Mouse (Mus musculus): ENCODE measurements around the gene Camta1. TPM values are rescaled to one million over a fixed set of nuclear protein-coding genes. Genes with fewer than 3 reads are reported as not detected.

Gene Camta1
- total RNA-seq, 2 experiments from 2014 or later: 194 to 203 TPM

DNA sequence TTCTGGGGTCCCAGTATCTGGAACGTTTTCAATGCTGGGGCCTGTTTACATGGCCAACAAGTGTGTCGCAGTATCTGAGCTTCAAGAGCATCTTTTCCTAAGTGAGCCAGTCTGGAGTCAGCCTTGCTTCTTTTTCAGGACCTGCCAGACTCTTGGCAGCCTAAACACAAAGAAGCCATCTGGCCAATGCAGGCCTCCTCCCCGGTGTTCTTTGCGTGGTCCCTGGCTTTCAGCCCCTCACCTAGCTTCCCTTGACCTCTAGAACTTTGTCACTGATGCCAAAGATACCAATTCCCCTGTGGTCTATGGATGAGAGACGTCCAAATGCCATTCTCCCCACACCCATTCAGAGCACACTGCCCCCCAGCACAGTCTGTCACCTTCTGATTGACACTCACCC is 289.0 kb downstream of the Camta1 start:
- DNase-seq (ENCODE audit: low spot score in 2 of 2): no peak
- intact Hi-C loops (cut with DNase I): no loop called here

GRCm38 (mm10) chr4:151569586-151569985 is 292.1 kb downstream of the Camta1 start:
- intact Hi-C loops (cut with DNase I): no loop called here
- peak in 1 of 2 experiments; percentile 23 for DNase-seq (ENCODE audit: low spot score in 2 of 2)

GRCm38 (mm10) chr4:151568887-151569286 is 292.8 kb downstream of the Camta1 start:
- intact Hi-C loops (cut with DNase I): no loop called here
- no peak for DNase-seq (ENCODE audit: low spot score in 2 of 2)

DNA sequence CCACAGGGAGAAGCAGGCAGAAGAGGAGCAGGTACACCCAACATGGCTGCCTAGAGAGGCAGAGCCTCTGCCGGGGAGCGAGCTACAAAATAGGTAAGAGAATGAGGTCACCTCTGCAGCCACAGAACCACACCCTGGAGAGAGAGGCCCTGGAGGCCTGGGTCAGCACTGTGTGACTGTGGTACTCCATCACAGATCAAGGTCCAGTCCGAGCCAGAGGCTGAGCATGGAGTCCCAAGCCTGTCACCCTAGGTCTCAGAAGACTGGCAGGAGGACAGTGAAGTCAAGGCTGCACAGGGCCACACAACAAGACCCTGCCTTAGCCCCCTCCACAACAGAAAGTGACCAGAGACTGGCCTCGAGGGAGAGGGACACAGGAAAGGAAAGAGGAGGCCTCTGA is 294.6 kb downstream of the Camta1 start:
- intact Hi-C loops (cut with DNase I): no loop called here
- DNase-seq (ENCODE audit: low spot score in 2 of 2): no peak

GRCm38 (mm10) chr4:151555505-151555904 is 306.2 kb downstream of the Camta1 start:
- intact Hi-C loops (cut with DNase I): no loop called here
- no peak for DNase-seq (ENCODE audit: low spot score in 2 of 2)

- intact Hi-C loops (cut with DNase I): no loop called here
- no peak for DNase-seq (ENCODE audit: low spot score in 2 of 2)
Observed at GRCm38 (mm10) chr4:151549523-151549922, 312.2 kb downstream of the Camta1 start.

DNA sequence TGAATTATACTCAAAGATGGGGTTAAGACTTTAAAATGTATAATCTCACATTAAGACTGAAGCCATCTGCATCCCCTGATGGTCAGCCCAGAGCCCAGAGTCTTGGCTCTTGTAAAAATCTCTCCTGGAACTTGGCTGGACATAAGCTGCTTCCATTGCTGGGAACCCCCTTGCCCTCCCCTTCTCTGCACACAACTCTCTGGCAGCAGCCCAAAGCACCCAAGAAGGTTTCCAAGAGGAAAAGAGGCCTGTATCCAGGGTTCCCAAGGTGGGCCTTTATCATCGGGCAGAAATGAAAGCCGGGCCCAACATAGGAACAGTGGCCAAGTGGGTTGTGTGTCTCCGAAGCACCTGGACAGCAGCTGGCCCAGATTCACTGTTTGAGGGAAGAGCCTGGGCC is 316.2 kb downstream of the Camta1 start:
- no peak for DNase-seq (ENCODE audit: low spot score in 2 of 2)
- intact Hi-C loops (cut with DNase I): no loop called here

DNA sequence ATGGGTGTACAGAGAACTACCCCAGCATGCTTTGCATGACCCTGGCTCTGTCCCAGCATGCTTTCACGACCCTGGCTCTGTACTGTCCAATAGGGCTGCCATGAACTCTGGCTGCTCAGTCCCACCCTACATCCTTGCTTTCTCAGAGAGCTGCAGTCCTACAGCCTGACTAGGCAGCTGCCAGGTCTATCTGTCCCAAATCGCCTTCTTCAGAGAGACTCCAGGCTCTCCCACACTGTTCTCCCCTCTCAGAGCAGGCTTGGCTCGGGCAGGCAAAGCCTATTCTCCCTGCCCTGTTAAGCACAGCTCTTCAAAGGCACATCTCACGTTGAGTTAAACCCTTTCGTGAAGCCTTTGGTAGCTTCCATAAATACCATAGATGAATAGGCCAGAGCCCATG is 317.5 kb downstream of the Camta1 start:
- intact Hi-C loops (cut with DNase I): no loop called here
- DNase-seq (ENCODE audit: low spot score in 2 of 2): peak in 1 of 2 experiments; percentile 22

DNA sequence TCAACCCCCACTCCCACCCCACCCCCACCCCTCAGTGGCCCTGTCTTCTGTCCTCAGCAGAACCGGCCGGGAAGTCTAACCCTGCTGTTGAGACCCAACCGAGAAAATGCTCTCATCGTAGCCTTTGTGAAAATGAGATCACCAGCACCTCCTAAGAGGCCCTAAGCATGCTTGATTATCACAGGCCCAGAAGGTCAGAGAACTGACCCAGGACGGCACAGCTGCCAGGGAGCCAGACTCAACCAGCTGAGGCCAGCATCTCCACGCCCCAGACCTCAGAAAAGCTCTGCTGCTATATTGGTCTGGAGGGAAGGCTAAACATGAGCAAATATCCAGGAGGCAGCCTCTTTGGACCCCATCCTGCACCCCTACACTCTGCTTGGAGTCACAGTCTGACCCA is 321.1 kb downstream of the Camta1 start:
- intact Hi-C loops (cut with DNase I): no loop called here
- no peak for DNase-seq (ENCODE audit: low spot score in 2 of 2)

GRCm38 (mm10) chr4:151539881-151540280 is 321.8 kb downstream of the Camta1 start:
- DNase-seq (ENCODE audit: low spot score in 2 of 2): peak in 1 of 2 experiments; percentile 20
- intact Hi-C loops (cut with DNase I): no loop called here

- intact Hi-C loops (cut with DNase I): no loop called here
- DNase-seq (ENCODE audit: low spot score in 2 of 2): no peak
Observed at GRCm38 (mm10) chr4:151539167-151539525, 322.5 kb downstream of the Camta1 start.

DNA sequence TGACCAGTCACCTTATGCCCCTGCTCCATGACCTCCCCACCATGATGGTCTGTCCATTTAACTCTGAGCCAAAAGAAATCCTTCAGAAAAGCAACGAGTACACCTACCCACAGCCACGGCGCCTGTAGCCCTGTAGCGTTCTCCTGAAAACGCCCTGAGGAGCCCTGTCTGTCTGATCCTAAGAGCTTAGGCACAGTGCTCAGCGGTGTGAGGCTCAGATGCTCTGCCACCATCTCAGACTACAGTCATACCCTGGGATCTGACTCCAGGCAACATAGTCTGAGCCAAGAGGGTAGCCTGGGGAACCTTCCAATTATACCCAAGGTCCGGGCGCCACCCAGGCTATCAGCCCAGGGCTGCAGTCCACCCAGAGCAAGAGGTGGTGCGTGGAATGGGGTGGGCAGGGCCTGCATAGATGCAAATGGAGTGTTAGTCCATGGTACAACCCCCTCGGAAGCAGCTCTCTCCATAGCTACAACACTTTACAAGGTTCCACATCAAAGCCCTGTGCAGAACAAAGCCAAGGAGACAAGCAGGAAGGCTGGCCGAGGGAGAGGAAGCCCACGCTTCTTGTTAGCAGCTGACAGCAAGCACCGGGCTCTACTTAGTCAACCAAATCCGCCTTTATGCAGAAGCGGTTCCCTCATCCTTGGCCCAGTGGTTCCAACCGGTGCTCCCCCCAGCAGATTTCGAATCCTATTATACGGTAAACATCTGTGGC is 323.1 kb downstream of the Camta1 start:
- DNase-seq (ENCODE audit: low spot score in 2 of 2): no peak
- intact Hi-C loops (cut with DNase I): no loop called here

GRCm38 (mm10) chr4:151535916-151536450 is 325.7 kb downstream of the Camta1 start:
- DNase-seq (ENCODE audit: low spot score in 2 of 2): no peak
- intact Hi-C loops (cut with DNase I): no loop called here

DNA sequence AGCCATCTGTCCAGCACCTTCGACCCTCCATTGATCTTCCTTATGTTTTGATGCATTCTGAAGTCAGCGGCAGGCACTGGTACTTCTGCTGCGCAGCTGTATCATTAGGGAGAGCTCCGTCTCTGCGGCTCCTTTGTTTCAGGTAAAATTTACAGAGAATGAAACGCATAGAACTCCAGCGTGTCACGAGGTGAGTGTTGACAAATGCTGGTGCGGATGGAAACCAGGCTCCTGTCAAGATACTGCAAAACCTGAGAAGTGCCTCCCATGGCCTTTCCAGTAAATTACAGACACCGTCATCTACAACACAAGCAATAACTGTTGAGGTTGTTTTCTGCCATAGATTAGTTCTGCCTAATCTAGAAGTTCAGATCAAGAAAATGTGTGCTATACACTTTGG is 328.2 kb downstream of the Camta1 start:
- intact Hi-C loops (cut with DNase I): no loop called here
- DNase-seq (ENCODE audit: low spot score in 2 of 2): no peak

DNA sequence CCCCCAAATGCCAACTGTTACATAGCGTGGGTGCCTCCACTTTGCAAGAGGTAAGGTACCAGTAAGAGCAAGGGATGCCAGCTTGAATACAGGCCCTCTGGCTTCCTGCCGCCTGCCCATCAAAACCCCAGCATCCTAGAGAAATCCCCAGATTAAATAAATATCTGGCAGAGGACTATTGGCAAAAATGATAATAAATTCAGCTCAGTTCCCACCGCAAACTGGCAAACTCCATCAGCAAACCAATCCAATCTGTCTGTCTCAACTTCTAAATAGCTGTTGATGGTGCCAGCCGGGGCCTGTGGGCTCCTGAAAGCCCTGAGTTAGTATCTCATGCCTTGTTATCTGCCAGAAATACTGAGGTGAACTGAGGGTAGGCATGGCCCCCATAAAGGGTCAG is 333.2 kb downstream of the Camta1 start:
- no peak for DNase-seq (ENCODE audit: low spot score in 2 of 2)
- intact Hi-C loops (cut with DNase I): no loop called here

DNA sequence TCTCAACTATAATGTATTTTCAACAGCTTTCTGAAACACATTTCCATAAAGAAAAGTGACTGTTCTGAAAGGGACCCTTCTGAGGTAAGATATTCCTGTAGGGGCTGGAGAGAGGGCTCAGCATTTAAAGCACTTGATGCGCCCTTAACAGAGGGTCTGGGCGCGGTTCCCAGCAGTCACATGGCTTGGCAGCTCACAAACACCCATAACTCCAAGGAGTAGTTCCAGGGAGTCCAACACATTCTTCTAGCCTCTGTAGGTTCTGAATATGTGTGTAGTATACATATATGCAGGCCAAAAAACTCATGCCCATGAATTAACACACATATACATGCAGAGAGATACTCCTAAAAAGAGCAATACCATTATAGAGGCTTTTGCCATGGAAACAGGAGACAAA is 333.9 kb downstream of the Camta1 start:
- DNase-seq (ENCODE audit: low spot score in 2 of 2): no peak
- intact Hi-C loops (cut with DNase I): no loop called here

DNA sequence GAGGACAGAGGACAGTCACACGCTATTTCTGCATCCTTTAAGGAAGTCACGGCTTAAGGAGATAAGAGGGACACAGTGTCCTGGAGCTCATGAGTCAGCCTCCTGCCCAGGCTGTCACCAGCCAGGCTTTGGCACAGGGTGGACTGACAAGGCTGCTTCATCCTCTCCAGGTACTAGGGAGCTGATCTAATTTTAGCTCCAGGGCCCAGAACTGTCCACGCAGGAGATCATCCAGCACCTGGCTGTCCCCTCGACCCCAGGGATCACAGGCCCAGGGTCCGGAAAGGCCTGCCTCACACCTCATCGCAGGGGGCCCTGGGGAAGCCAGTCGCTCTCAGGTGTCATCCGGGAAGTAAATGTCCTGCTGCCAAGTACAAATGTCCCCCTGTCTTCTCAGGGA is 341.6 kb downstream of the Camta1 start:
- no peak for DNase-seq (ENCODE audit: low spot score in 2 of 2)

DNA sequence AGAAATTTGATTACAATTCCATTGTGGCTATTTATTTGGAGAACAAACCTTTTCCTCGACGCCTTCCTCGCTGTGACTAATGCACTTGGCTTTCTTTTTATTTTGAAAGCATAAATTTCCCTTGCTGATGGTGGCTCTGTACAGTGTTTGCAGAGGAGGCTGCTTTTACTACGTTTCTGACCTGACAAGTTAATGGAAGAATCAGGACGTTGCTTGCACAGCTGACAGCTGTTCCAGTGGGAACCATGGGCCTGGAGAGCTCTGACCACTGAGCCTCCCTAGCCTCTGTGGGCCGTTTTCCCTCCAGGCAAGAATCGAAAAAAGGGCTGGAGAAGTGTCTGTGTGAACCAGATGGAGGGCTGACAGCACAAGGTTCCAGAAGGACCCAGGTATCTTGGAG is 342.7 kb downstream of the Camta1 start:
- DNase-seq (ENCODE audit: low spot score in 2 of 2): no peak
- intact Hi-C loops (cut with DNase I): no loop called here

More for the DNA sequence above, 341.6 kb downstream of the Camta1 start:
- intact Hi-C loops (cut with DNase I): no loop called here

- DNase-seq (ENCODE audit: low spot score in 2 of 2): no peak
- intact Hi-C loops (cut with DNase I): no loop called here
Observed at GRCm38 (mm10) chr4:151516998-151517799, 344.5 kb downstream of the Camta1 start.

GRCm38 (mm10) chr4:151515316-151515715 is 346.4 kb downstream of the Camta1 start:
- DNase-seq (ENCODE audit: low spot score in 2 of 2): no peak
- intact Hi-C loops (cut with DNase I): no loop called here

DNA sequence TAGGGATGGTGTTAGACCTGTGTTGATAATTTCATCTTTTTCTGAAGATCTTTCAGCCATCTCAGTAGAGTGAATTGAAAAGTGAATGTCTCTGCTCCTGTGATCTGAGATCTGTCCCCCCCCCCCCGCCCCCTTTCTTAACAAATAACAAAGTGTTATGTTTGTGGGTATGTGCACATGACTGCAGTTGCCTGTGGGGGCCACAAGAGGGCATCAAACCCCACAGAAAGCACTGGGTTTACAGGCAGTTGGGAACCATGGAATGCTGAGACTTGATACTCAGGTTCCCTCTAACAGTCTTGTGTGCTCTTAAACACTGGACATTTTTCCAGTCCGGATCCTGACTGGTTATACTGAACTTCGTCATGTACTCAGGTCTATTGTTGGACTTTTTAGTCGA is 350.6 kb downstream of the Camta1 start:
- intact Hi-C loops (cut with DNase I): no loop called here
- DNase-seq (ENCODE audit: low spot score in 2 of 2): no peak

Measured in left cerebral cortex, postnatal 14 days (tissue).